Mouse (Mus musculus) midbrain, embryonic 11.5 days (tissue): ENCODE results near the gene Itsn2. TPM values are rescaled to one million over a fixed set of nuclear protein-coding genes. Genes with fewer than 3 reads are reported as not detected.
"Not testable (repeated sequence)": the region's sequence is repeated elsewhere in the genome, so short reads cannot be mapped to it uniquely, and the experiment has no call there.

Experiments
- ATAC-seq: fragments of 200-750 bp; cut with Nextera tagmentation; 2 replicates; pipeline ENCODE4 v1.8.0; 2017; ENCODE audit warnings: moderate TSS enrichment, moderate library complexity; ENCODE audit not compliant: low FRiP score
- DNase-seq: peaks from one replicate; pipeline ENCODE4 v3.0.0; 2015; ENCODE audit warnings: low spot score; ENCODE audit errors: missing footprints
- H3K27ac ChIP-seq: fragments of 300-500 bp; sonication (generic); 2 replicates; pipeline ENCODE4 v1.5.1; 2014; ENCODE audit warnings: low read depth, low read length
- H3K27me3 ChIP-seq: fragments of 300-500 bp; sonication (generic); 2 replicates; pipeline ENCODE4 v1.6.1; 2014; ENCODE audit warnings: mild to moderate bottlenecking, low read length, moderate library complexity, mixed read lengths; ENCODE audit not compliant: control insufficient read depth, insufficient read depth
- H3K36me3 ChIP-seq: fragments of 300-500 bp; sonication (generic); 2 replicates; pipeline ENCODE4 v1.6.1; 2014; ENCODE audit warnings: mild to moderate bottlenecking, low read length, moderate library complexity, mixed read lengths; ENCODE audit not compliant: control insufficient read depth, insufficient read depth
- H3K4me1 ChIP-seq: fragments of 300-500 bp; sonication (generic); 2 replicates; pipeline ENCODE4 v1.6.1; 2014; ENCODE audit warnings: low read length; ENCODE audit not compliant: control insufficient read depth, insufficient read depth
- H3K4me2 ChIP-seq: fragments of 300-500 bp; sonication (generic); 2 replicates; pipeline ENCODE4 v1.6.1; 2014; ENCODE audit warnings: mild to moderate bottlenecking, moderate library complexity
- H3K4me3 ChIP-seq: fragments of 300-500 bp; sonication (generic); 2 replicates; pipeline ENCODE4 v1.5.1; 2014; ENCODE audit warnings: low read depth, low read length
- H3K9ac ChIP-seq: fragments of 300-500 bp; sonication (generic); 2 replicates; pipeline ENCODE4 v1.6.1; 2014; ENCODE audit warnings: low read length
- H3K9me3 ChIP-seq: fragments of 300-500 bp; sonication (generic); 2 replicates; pipeline ENCODE4 v1.6.1; 2016; ENCODE audit warnings: low read length; ENCODE audit not compliant: control insufficient read depth
- WGBS: fragments of 180-500 bp; shearing (Covaris S2); extraction: QIAGEN DNeasy Blood & Tissue Kit; methylation state at CpG from one replicate; pipeline ENCODE4 v1.1.7; 2014; 5-methylcytosine and 5-hydroxymethylcytosine counted together
- polyA plus RNA-seq: library from polyadenylated mRNA; unstranded; fragments of >200 nt; fragmentation: Nextera tagmentation; extraction: Ambion mirVana; gene quantifications from 2 replicates; pipeline ENCODE4 v1.2.1, GENCODE M21; 2014

Gene Itsn2
- polyA plus RNA-seq, 1 experiment from 2014 or later: 13.8 TPM

DNA sequence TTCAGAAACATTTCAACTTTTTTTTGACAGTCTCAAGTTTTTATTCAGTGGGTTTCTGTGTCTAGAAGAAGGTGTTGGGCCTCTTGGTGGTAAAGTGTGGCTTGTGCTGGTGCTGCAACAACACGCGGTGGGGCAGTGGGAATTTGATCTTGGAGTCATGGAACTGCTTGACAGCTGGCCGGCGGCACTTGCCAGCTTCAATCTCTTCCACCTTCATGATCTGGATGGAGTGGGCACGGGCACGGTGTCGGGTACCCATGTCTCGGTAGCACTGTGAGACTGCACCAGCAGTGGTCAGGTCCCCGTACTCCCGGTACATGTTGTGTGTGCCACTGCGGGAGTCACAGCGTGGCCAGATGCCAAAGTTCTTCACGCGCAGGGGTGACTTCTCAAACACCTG lies 96.9 kb downstream of the Itsn2 start:
- 95% methylated on average over 14 of the region's 14 CpGs for WGBS

DNA sequence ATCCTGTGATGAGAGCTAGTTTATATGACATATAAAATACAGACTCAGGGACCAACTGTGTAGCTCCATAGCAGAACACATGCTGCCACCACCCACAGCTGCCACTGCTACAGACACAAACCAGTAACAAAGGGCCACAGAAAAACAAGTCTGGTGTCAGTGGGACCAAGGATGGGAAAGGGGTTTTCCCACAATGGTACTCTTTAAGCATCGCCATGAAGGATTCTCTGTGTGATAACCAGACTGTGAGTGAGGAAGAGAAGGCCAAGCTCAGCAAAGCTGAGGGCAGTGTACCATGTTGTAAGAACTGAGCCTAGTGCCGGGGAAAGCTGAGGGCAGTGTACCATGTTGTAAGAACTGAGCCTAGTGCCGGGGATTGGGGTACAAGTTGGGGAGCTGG lies 98.8 kb downstream of the Itsn2 start:
- no peak for DNase-seq
- Histone ChIP-seq H3K27ac (no peak overlapping the region), H3K4me3 (no peak overlapping the region), H3K9ac (no peak overlapping the region), H3K4me1 (no peaks in the 10 kb centered on the region), H3K27me3 (no peaks in the 10 kb centered on the region), H3K36me3 (no peaks in the 10 kb centered on the region), H3K4me2 (no peak overlapping the region), H3K9me3 (no peaks in the 10 kb centered on the region)
- ATAC-seq: no peak
- 84% methylated on average over 3 of the region's 3 CpGs for WGBS

More for the DNA sequence above, 96.9 kb downstream of the Itsn2 start:
- DNase-seq (no peak), ATAC-seq (no peak)
- no peak overlapping the region for H3K9ac ChIP-seq
- H3K36me3 ChIP-seq: no peaks in the 10 kb centered on the region
- H3K27ac ChIP-seq: no peak overlapping the region
- H3K9me3 ChIP-seq: no peaks in the 10 kb centered on the region
- H3K4me3 ChIP-seq: no peak overlapping the region
- no peak overlapping the region for H3K4me2 ChIP-seq
- no peaks in the 10 kb centered on the region for H3K27me3 ChIP-seq
- H3K4me1 ChIP-seq: no peaks in the 10 kb centered on the region

DNA sequence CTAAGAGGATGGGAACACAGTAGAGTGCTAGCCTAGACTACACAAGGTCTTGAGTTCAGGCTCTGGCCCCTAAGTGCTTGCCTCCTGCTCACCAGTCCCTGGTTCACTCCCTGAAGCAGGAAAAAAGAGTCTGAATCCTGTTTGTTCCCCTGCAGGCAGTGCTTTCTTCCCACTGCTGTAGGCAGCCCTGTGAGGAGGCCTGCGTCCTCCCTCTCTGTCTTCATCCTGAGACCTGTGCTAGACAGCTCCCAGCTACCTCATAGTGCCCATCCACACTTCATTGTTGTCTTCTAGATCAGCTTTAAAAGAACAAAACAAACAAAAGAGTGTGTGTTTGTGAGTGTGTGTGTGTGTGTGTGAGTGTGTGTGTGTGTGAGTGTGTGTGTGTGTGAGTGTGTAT lies 102.1 kb downstream of the Itsn2 start:
- Histone ChIP-seq H3K27me3 (no peaks in the 10 kb centered on the region), H3K4me3 (no peak overlapping the region), H3K36me3 (no peaks in the 10 kb centered on the region), H3K9ac (no peak overlapping the region), H3K27ac (no peak overlapping the region), H3K4me1 (no peaks in the 10 kb centered on the region), H3K9me3 (no peaks in the 10 kb centered on the region), H3K4me2 (no peak overlapping the region)
- DNase-seq (no peak), ATAC-seq (no peak)
- WGBS: 85% methylated on average over 1 of the region's 1 CpGs

DNA sequence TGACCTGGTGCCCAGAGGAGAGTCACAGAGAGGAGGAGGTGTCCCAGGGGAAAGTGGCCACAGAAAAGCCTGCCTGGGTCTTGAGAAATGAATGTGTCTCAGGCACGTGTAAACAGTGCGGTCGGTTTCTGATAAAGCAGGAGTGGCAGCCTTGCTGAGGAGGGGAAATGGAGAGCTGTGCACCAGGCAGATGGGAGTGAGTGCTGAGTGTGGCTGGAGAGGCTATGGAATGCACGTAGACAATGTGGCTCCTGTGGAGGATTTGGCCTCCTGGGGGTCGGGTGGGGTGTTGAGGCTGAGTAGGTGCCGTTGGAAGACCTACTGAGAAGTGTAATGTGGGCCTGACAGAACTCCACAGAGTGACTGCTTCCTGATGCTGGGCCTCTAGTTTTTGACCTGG lies 113.2 kb downstream of the Itsn2 start:
- not testable (repeated sequence) for H3K9ac ChIP-seq, H3K4me1 ChIP-seq, ATAC-seq

DNA sequence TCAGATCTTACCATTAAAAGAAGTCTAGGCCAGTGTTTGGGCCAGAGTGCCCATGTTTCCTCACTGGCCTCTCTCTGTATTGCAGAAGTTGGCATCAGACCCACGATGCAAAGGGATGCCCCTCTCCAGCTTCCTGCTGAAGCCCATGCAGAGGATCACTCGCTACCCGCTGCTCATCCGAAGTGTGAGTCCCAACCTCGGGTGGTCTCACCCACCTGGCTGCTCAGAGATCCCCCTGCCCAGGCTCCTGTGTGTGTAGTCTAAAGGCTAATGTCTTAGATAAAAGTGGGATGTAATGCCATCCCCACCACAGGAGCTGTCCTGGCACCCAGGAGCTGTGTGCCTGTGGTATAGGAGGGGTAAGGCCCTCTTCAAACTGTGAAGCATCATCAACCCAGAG lies 113.7 kb downstream of the Itsn2 start:
- 92% methylated on average over 5 of the region's 5 CpGs for WGBS
- H3K36me3 ChIP-seq: peaks cover 3% of the 10 kb centered on the region; the same call in 1 of the 2 replicates
- no peak overlapping the region for H3K27ac ChIP-seq
- H3K4me1 ChIP-seq: no peaks in the 10 kb centered on the region
- no peak for DNase-seq
- H3K9me3 ChIP-seq: no peaks in the 10 kb centered on the region
- H3K9ac ChIP-seq: no peak overlapping the region
- no peak for ATAC-seq
- H3K4me3 ChIP-seq: no peak overlapping the region
- H3K27me3 ChIP-seq: no peaks in the 10 kb centered on the region
- H3K4me2 ChIP-seq: no peak overlapping the region

More for the DNA sequence above, 113.2 kb downstream of the Itsn2 start:
- not testable (repeated sequence) for DNase-seq, H3K4me3 ChIP-seq, H3K27me3 ChIP-seq, H3K4me2 ChIP-seq, H3K36me3 ChIP-seq, H3K27ac ChIP-seq, H3K9me3 ChIP-seq
- WGBS: 78% methylated on average over 6 of the region's 6 CpGs

DNA sequence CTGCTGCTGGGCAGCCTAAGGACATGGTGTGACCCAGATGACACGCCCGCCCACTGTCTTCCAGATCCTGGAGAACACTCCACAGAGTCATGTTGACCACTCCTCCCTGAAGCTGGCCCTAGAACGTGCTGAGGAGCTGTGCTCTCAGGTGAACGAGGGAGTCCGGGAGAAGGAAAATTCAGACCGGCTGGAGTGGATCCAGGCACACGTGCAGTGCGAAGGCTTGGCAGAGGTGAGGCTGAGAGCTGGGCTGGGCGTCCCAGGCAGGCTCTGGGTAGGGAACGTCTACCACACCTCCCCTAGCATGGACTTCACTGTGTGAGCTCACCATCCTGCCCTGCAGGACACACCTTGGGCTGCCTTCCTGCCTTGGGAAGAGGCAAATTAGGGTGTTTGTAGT lies 114.5 kb downstream of the Itsn2 start:
- Histone ChIP-seq H3K27ac (no peak overlapping the region), H3K4me3 (no peak overlapping the region), H3K27me3 (no peaks in the 10 kb centered on the region), H3K4me1 (no peaks in the 10 kb centered on the region), H3K36me3 (peaks cover 3% of the 10 kb centered on the region; the same call in 1 of the 2 replicates), H3K9ac (no peak overlapping the region), H3K9me3 (no peaks in the 10 kb centered on the region), H3K4me2 (no peak overlapping the region)
- ATAC-seq: no peak
- no peak for DNase-seq
- 89% methylated on average over 10 of the region's 10 CpGs for WGBS

DNA sequence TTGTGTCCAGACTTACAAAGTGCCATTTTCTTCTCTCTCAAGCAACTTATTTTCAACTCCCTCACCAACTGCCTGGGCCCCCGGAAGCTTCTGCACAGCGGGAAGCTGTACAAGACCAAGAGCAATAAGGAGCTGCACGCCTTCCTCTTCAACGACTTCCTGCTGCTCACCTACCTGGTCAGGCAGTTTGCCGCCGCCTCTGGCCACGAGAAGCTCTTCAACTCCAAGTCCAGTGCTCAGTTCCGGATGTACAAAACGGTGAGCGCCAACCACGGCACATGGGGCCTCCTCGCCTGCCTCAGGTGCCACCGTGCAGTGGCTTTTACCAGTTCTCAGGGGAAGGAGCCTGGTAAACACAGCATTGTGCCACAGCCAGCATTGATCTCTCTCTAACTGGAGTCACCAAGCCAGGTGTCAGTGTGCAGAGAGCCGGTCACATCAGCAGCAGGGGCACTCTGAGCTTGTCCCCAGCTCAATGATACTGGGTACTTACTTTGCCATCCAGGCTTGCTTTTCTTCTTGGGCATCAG lies 115.1 kb downstream of the Itsn2 start:
- Histone ChIP-seq H3K9me3 (no peaks in the 10 kb centered on the region), H3K4me3 (no peak overlapping the region), H3K27ac (no peak overlapping the region), H3K36me3 (peaks cover 3% of the 10 kb centered on the region; the same call in 1 of the 2 replicates), H3K4me1 (no peaks in the 10 kb centered on the region), H3K9ac (no peak overlapping the region), H3K4me2 (no peak overlapping the region), H3K27me3 (no peaks in the 10 kb centered on the region)
- DNase-seq (no peak), ATAC-seq (no peak)
- WGBS: 93% methylated on average over 14 of the region's 14 CpGs

DNA sequence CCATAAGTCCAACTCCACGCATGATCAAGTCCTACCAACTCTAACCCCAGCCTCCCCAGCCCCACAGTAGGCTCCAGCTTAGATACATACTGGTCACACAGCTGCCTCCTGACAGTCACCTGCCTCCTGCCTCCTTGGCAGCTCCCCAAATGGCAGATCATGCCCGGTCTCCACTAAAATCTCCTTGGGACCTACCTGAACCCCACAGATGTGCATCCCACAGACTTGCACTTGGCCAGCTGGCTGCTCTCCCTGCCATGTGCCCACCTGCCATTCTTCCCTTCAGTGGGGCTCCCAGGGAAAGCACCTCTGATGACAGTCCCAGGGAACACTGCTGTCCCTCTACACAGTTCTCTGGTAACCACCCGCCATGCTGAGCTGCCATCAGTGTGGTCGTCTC lies 115.9 kb downstream of the Itsn2 start:
- 87% methylated on average over 4 of the region's 4 CpGs for WGBS
- no peak for ATAC-seq
- Histone ChIP-seq H3K4me3 (no peak overlapping the region), H3K27me3 (no peaks in the 10 kb centered on the region), H3K4me1 (no peaks in the 10 kb centered on the region), H3K9me3 (no peaks in the 10 kb centered on the region), H3K9ac (no peak overlapping the region), H3K36me3 (peaks cover 3% of the 10 kb centered on the region; the same call in 1 of the 2 replicates), H3K4me2 (no peak overlapping the region), H3K27ac (no peak overlapping the region)
- DNase-seq: no peak

DNA sequence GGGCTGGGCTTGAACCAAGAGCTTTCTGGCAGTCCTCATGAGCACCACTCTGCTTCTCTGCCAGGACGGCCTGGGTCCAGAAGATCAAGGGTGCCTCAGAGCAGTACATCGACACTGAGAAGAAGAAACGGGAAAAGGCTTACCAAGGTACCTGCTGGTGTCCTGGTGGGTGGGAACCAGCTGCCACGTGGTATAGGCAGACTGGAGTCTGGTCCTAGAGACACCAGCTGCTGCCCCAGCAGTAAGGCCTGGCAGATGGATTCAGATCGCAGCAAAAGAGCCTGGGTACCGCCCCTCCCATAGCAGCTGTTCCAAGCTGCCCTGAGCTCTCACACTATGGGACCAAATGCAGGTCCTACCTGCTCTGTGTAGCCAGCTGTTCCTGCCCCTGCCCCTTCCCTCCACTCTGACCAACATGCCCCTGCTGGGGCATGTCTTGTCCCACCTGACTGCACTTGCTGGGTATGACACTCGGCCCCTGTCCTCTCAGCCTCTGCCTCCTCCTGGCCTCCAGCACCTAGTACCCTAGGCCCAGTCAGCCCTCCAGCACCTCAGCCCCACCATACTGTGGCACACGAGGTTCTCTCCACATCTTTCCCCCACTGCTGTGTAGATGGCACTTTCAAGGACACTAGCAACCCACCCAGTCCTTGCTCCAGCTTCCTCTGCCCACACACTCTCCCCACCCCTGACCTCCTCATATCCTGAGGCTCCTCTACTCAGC lies 116.6 kb downstream of the Itsn2 start:
- ATAC-seq: no peak
- H3K27me3 ChIP-seq: no peaks in the 10 kb centered on the region
- H3K27ac ChIP-seq: no peak overlapping the region
- peaks cover 3% of the 10 kb centered on the region; the same call in 1 of the 2 replicates for H3K36me3 ChIP-seq
- 80% methylated on average over 8 of the region's 8 CpGs for WGBS
- no peaks in the 10 kb centered on the region for H3K9me3 ChIP-seq
- no peak overlapping the region for H3K4me2 ChIP-seq
- no peak overlapping the region for H3K4me3 ChIP-seq
- no peak for DNase-seq
- H3K9ac ChIP-seq: no peak overlapping the region
- H3K4me1 ChIP-seq: no peaks in the 10 kb centered on the region
